Mouse (Mus musculus) embryonic fibroblast, embryonic 13.5 days (primary cell): Measurements from ENCODE around the gene Kirrel3.

Experiments used
- CTCF ChIP-seq: IDR thresholded peaks from 2 replicates; pipeline ENCODE4 v1.5.1; 2011; ENCODE audit warnings: mild to moderate bottlenecking, control low read depth, low read length, moderate library complexity, borderline replicate concordance; ENCODE audit not compliant: insufficient read depth
- POLR2A ChIP-seq: IDR thresholded peaks from 2 replicates; pipeline ENCODE4 v1.6.1; 2011; ENCODE audit warnings: low read depth, mild to moderate bottlenecking, control low read depth, low read length, moderate library complexity

- TF ChIP-seq POLR2A (no peak), CTCF (no peak)
These were observed 488.6 kb downstream of the Kirrel3 start for GRCm38 (mm10) chr9:34974326-34974725.
